Mouse (Mus musculus) left cerebral cortex, adult 9 months (tissue): ENCODE data around the gene Gm3486.
"Not testable (repeated sequence)": the region's sequence is repeated elsewhere in the genome, so short reads cannot be mapped to it uniquely, and the experiment has no call there.

Source experiments
- DNase-seq, 2 experiments: peaks; one replicate each; pipeline ENCODE4 v3.0.0; 2022; ENCODE audit warnings: low spot score in 2 of 2

Gene Gm3486

DNA sequence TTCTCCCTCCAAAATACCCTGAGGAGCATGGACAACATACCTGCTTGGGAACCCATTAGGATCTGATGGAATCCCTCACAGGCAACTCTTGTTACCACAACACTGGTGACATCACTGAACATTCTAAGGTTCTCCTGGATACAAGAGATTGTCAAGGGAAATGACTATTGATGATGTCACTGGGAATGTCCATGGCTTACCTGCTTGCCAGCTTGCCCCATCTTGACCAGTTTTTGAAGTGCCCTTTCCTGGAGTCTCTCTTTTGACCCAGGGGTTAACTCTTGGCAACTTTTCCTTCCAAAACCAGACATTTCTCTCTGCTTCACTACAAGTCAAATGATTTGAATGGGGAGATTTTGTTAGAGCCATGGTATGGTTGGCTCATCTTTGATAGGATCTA is at the start of gene Gm3486:
Gene Gm3486, minus strand, starts transcription at position 101 of the 400 bp plus-strand sequence.
- DNase-seq, result not testable (repeated sequence)

- DNase-seq, result not testable (repeated sequence)
Observed at GRCm38 (mm10) chr14:41524695-41525094, 35.4 kb upstream of the Gm3486 start.

GRCm38 (mm10) chr14:41520683-41521082 is 31.4 kb upstream of the Gm3486 start:
- DNase-seq, result not testable (repeated sequence)

- not testable (repeated sequence) for DNase-seq
Observed at GRCm38 (mm10) chr14:41453418-41453817, 35.9 kb downstream of the Gm3486 start, which contains the start of gene Gm7954. Gene Gm7954, minus strand, starts transcription at chr14:41453518.
